Mouse (Mus musculus) retina, embryonic 14.5 days (tissue): Measurements from ENCODE around the gene Ttc23l.
A peak's percentile ranks its signal among the peaks of the same experiment; 100 is the strongest.
"Not testable (repeated sequence)": the region's sequence is repeated elsewhere in the genome, so short reads cannot be mapped to it uniquely, and the experiment has no call there.

Experiments used
- DNase-seq: peaks from one replicate; pipeline ENCODE4 v3.0.0-alpha.2; 2015; ENCODE audit warnings: low spot score

Gene Ttc23l

GRCm38 (mm10) chr15:10558465-10558864 lies at the start of gene Ttc23l:
Gene Ttc23l, minus strand, starts transcription at chr15:10558668.
- DNase-seq: no peak

- no peak for DNase-seq
These were observed 40.9 kb upstream of the Ttc23l start for GRCm38 (mm10) chr15:10599413-10599812.

GRCm38 (mm10) chr15:10598259-10599225 lies 40.1 kb upstream of the Ttc23l start:
- no peak for DNase-seq

DNA sequence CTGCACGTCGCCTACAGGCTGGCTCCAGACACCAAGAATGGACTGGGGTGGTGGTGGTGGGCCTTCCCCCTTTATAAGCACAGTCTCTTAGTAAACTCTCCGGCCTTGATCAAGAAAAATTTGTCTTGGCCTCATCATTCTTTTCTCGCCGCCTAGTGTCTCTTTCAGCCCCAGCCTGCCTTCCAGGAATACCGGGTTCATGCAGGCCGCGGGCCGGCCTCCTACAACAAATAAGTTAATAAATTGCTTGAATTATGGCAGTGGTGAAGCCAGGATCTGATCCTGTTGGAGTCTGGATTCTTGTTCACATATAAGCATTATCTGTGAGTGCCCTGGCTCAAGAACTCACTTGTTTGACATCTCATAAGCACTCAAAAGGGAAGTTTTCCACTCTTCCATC lies 38.4 kb upstream of the Ttc23l start:
- DNase-seq: no peak

DNA sequence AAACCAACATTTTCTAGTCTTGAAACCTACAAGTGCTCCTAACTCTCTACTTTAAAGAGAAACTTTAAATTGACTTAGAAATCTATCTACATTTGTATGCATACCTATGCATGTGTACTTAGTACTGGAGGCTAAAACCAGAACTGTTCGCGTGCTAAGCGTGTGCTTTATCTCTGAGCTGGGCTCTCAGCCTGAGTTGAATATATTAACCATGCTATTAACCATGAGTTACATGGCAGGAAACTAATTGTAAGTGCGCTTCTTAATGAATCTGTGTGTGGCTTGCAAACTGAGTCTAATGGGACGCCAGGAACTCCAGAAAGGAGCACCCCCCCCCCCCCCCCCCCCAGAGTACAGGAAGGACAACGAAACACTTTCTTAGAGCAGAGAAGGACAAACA lies 36.9 kb upstream of the Ttc23l start:
- DNase-seq: no peak

DNA sequence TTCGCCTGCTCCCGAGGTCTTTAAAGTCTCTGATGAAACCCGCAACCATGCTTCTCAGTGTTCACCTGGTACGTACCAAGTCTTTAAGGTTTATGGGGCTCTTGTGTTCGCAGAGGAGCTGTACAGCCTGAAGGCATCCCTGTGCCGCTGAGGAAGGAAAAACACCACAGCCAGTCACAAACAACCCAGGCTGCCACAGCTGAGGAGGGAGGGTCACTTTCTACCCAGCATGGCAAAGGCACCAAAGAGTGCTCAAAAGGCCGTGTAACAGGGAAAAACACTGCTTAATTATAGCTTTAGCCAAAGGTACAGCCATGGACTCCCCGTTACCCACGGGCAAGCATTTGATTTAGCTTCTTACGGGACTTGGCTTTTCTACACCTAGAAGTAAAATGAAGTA lies 36.4 kb upstream of the Ttc23l start:
- DNase-seq: no peak

DNA sequence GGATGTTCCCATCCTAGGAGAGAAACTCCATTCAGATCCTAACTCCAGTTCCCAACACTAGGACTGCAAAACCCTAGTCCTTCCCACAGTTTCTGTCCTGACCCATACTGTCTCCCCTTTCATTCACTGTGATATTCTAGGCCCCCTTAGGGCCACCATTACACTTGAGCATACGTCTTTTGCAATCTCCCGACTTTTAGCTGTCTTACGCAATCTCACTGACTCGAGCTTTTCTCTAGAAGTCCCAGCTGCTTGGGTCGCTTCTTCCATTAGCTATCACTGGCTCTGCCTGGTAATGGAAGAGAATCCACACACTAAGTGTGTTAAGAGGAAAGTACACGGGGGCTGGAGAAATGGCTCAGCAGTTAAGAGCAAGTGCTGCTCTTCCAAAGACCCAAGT lies 34.6 kb upstream of the Ttc23l start:
- no peak for DNase-seq

- DNase-seq: no peak
These were observed 28.1 kb upstream of the Ttc23l start for GRCm38 (mm10) chr15:10586565-10586964.

GRCm38 (mm10) chr15:10584359-10585187 lies 26.1 kb upstream of the Ttc23l start:
- DNase-seq: no peak

DNA sequence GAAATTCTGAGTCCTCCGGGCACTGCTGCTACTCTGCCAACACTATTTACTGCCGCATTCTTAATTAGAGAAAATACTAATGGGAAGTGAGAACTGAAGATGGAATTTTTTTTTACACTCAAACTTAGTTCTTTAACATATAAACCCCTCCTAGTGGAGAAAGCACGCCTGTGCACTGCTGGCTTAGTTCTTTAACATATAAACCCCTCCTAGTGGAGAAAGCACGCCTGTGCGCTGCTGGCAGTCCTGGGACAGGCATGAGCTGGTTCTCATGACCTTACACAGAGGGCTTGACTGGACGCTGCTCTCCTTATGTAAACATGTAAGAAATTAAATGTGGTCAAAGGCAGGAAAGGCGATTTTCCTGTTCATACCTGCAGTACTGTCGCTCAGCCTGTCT lies 24.9 kb upstream of the Ttc23l start:
- DNase-seq: peak; percentile 74

- DNase-seq: no peak
These were observed 20.7 kb upstream of the Ttc23l start for GRCm38 (mm10) chr15:10579159-10579558.

- DNase-seq: no peak
These were observed 8.0 kb upstream of the Ttc23l start for GRCm38 (mm10) chr15:10566486-10566885.

GRCm38 (mm10) chr15:10564201-10564600 lies 5.7 kb upstream of the Ttc23l start:
- no peak for DNase-seq

DNA sequence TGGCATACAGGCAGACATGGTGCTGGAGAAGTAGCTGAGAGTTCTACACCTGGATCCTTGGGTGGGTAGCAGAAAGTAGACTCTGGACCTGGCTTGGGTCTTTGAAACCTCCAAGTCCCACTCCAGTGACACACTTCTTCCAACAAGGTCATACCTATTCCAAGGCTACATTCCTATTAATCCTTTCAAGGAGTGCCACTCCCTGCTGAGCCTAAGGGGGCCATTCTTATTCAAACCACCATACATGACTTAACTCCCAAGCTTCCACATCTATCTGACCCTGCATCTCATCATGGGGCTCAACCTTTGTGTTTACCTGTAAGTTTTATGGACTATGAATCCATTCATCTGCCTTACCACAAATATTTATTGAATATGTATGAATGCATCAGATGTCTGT lies 3.8 kb upstream of the Ttc23l start:
- DNase-seq: no peak

DNA sequence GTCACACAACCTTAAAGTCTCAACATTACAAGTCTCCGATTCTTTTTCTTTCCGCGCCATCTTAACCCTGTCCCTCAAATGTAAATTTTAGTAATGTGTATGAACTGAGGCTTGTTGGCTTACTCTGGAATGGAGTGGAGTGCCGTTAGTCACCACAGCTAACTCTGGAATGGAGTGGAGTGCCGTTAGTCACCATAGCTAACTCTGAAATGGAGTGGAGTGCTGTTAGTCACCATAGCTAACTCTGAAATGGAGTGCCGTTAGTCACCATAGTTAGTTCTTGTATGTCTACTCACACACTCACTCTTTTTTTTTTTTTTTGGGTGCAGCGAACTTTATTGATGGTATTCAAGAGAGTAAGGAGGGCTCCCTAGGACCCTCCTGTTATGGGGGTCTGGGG lies 1.5 kb upstream of the Ttc23l start:
- DNase-seq: no peak

DNA sequence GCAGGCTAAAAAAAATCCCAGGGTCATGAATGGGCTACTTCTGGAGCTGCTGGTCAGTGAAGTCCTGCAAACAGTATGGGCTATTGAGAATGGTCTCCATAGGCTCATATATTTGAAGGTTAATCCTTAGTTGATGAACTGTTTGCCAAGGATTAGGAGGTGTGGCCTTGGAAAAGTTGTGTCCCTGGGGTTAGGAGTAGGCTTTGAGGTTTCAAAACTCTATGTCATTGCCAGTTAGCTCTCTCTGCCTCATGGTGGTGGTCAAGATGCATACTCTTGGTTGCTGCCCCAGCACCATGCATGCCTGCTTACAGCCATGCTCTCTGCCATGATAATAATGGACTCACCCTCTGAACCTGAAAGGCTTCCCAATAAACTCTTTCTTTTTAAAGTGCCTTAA lies 4.1 kb downstream of the Ttc23l start:
- DNase-seq: no peak

- peak; percentile 7 for DNase-seq
These were observed 18.0 kb downstream of the Ttc23l start for GRCm38 (mm10) chr15:10540271-10541088.

DNA sequence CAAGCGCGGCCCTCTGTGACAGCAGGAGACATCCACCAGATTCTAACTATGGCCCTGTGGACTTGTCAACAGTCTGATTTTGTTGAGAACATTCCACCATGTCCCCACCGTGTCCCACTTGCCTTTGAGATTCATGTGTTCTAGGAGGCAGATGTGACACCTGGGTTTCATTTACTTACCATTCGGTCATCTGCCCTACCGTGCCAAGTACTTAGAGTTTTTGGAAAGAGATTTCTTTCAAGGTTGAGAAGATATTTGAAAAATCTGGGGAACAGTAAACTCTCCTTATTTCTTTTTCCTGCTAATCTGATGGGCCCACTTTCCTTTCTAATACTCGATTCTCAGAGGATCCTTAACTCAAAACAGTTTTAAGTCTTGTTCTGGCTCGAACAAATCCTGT lies 22.5 kb downstream of the Ttc23l start:
- DNase-seq: no peak

GRCm38 (mm10) chr15:10534591-10534990 lies 23.9 kb downstream of the Ttc23l start:
- DNase-seq: no peak

DNA sequence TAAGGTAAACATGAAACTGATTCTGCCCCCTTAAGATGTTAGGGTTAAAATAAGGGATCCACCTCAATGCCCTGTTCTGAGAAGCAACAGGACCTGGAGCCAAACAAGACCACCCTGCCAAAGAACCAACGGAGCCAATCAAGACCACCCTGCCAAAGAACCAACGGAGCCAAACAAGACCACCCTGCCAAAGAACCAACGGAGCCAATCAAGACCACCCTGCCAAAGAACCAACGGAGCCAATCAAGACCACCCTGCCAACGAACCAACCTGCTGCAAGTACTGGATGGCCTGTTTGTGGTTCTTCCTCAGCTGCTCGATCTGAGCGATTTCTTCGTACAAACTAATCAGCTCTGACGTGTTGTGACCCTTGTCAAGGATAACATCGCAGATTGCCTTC lies 25.1 kb downstream of the Ttc23l start:
- DNase-seq: not testable (repeated sequence)

- no peak for DNase-seq
These were observed 27.1 kb downstream of the Ttc23l start for GRCm38 (mm10) chr15:10531352-10531751.

GRCm38 (mm10) chr15:10525896-10526295 lies 32.6 kb downstream of the Ttc23l start:
- DNase-seq: no peak
